Mouse (Mus musculus) embryonic fibroblast, embryonic 13.5 days (primary cell): ENCODE results near the gene Ccdc33.

Experiments used
- CTCF ChIP-seq: IDR thresholded peaks from 2 replicates; pipeline ENCODE4 v1.5.1; 2011; ENCODE audit warnings: mild to moderate bottlenecking, control low read depth, low read length, moderate library complexity, borderline replicate concordance; ENCODE audit not compliant: insufficient read depth
- POLR2A ChIP-seq: IDR thresholded peaks from 2 replicates; pipeline ENCODE4 v1.6.1; 2011; ENCODE audit warnings: low read depth, mild to moderate bottlenecking, control low read depth, low read length, moderate library complexity

GRCm38 (mm10) chr9:58112866-58113278, 5.8 kb downstream of the Ccdc33 start:
- TF ChIP-seq CTCF, result no peak
- no peak for TF ChIP-seq POLR2A
